Mouse (Mus musculus): Measurements from ENCODE around the gene Nms. TPM values are rescaled to one million over a fixed set of nuclear protein-coding genes. Genes with fewer than 3 reads are reported as not detected.
A peak's percentile ranks its signal among the peaks of the same experiment; 100 is the strongest.

Nms gene
- polyA plus RNA-seq, 1 experiment from 2014 or later: 1.1 TPM

GRCm38 (mm10) chr1:38985308-38985707 lies 46.4 kb downstream of the Nms start, which contains the start of gene Pdcl3:
Gene Pdcl3, plus strand, starts transcription at chr1:38985608.
- DNase-seq (ENCODE audit: low spot score) (no peak), ATAC-seq (ENCODE audit: low FRiP score) (no peak)
- H3K27ac ChIP-seq (ENCODE audit: low read depth, low read length): no peak within 1 kb of the TSS
- H3K4me3 ChIP-seq (ENCODE audit: low read depth, low read length): no peak within 1 kb of the TSS
- H3K9me3 ChIP-seq (ENCODE audit: control insufficient read depth, low read length): no peaks in the 10 kb centered on the region
- H3K36me3 ChIP-seq (ENCODE audit: control insufficient read depth, insufficient read depth, low read length): no peaks in the 10 kb centered on the region
- H3K4me1 ChIP-seq (replicated peaks; ENCODE audit: control insufficient read depth, insufficient read depth, low read length): peaks cover 3% of the 10 kb centered on the region; the same call in 1 of the 2 replicates
- no peaks in the 10 kb centered on the region for H3K27me3 ChIP-seq (ENCODE audit: control insufficient read depth, insufficient read depth, low read length)
- H3K4me2 ChIP-seq (replicated peaks; ENCODE audit: low read depth, low read length): no peak within 1 kb of the TSS
- H3K9ac ChIP-seq (ENCODE audit: low read depth, low read length): no peak within 1 kb of the TSS
- 85% methylated on average over 3 of the region's 3 CpGs for WGBS

DNA sequence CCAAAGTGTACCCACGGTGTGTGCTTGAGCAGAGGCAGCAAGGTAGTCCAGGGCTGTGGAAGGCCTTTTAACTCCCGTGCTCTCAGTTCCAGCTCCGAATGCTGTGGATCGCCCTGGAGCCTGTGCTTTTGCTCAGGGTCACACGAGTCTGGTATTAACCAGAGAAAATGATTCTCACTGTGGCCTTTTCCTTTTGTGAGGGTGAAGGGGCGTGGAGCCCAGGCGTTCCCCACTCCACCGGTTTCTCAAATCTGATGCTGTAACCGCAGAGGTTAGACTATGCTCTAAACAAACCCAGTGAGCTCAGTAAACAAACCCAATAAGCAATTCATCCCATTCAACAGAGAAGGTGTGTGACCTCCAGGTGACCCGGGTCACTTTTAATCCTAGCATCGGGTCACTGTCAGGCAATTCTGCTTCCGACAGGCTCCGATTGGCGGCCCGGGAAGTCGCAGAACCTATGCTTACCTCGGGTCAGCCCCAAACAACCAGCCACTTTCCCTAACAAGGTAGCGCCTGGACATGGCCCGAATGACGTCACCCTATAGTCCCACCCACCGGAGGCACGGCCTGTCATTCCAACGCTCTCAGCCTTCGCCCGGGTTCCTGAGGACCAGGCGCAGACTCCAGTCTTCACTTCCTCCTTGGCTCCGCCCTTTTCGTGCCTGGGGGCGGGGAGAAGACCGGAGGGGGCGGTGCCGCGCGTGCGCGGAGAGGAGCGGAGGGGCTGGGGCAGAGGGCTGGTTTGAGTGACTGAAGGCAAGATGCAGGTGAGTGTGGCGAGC lies 48.3 kb downstream of the Nms start:
- no peaks in the 10 kb centered on the region for H3K27me3 ChIP-seq (ENCODE audit: control insufficient read depth, insufficient read depth, low read length)
- H3K4me3 ChIP-seq (ENCODE audit: low read depth, low read length): peak overlapping the region; percentile 82
- H3K27ac ChIP-seq (ENCODE audit: low read depth, low read length): peak overlapping the region; percentile 54; the same call in 1 of the 2 replicates
- peak overlapping the region; percentile 81 for H3K9ac ChIP-seq (ENCODE audit: low read depth, low read length)
- H3K4me2 ChIP-seq (replicated peaks; ENCODE audit: low read depth, low read length): peak overlapping the region; percentile 79
- WGBS: 6% methylated on average over 37 of the region's 38 CpGs
- DNase-seq (ENCODE audit: low spot score) (peak; percentile 97), ATAC-seq (ENCODE audit: low FRiP score) (peak; percentile 99)
- no peaks in the 10 kb centered on the region for H3K9me3 ChIP-seq (ENCODE audit: control insufficient read depth, low read length)
- H3K36me3 ChIP-seq (ENCODE audit: control insufficient read depth, insufficient read depth, low read length): no peaks in the 10 kb centered on the region
- H3K4me1 ChIP-seq (replicated peaks; ENCODE audit: control insufficient read depth, insufficient read depth, low read length): peaks cover 3% of the 10 kb centered on the region; the same call in 1 of the 2 replicates

DNA sequence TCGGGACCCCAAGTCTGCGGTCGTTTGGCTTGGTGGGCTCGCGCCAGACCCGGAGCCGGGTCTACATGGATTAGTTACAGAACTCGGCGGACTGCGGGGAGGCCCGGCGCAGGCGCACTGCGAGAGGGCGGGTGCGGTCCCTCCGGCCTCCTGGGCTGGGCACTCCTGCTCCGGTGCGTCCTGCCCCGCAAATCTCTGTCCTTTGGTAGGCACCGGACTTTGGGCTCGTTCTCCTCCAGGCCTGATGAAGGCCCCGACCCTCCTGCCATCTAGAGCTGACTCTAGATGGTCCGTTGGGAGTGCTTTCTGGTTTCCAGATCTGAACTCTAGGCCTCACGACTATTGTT lies 48.9 kb downstream of the Nms start:
- under 1% methylated on average over 25 of the region's 25 CpGs for WGBS
- no peaks in the 10 kb centered on the region for H3K36me3 ChIP-seq (ENCODE audit: control insufficient read depth, insufficient read depth, low read length)

DNA sequence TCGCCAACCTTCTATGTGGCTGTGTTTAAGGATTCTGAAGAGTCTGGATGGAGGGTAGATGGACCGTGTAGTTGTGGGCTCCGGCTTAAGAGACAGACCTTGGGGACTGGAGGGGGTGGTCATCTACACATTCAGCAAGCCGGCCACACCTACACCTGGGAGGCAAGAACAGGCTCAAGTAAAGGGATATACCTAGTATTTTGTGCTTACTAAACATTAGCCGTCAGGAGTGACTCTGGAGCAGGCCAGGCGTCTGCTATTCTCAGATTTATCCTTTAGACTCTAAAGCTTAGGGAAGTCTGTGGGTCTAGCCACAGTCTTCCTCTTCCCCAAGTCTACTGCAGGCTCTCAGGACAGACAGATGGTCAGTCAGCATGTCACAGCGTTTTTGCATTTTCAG lies 49.4 kb downstream of the Nms start:
- H3K9ac ChIP-seq (ENCODE audit: low read depth, low read length): peak overlapping the region; percentile 81
- H3K9me3 ChIP-seq (ENCODE audit: control insufficient read depth, low read length): no peaks in the 10 kb centered on the region
- no peak overlapping the region for H3K27ac ChIP-seq (ENCODE audit: low read depth, low read length)
- no peak for ATAC-seq (ENCODE audit: low FRiP score)
- DNase-seq (ENCODE audit: low spot score): no peak
- peak overlapping the region; percentile 82 for H3K4me3 ChIP-seq (ENCODE audit: low read depth, low read length)
- H3K36me3 ChIP-seq (ENCODE audit: control insufficient read depth, insufficient read depth, low read length): no peaks in the 10 kb centered on the region
- H3K4me2 ChIP-seq (replicated peaks; ENCODE audit: low read depth, low read length): peak overlapping the region; percentile 79
- peaks cover 3% of the 10 kb centered on the region; the same call in 1 of the 2 replicates for H3K4me1 ChIP-seq (replicated peaks; ENCODE audit: control insufficient read depth, insufficient read depth, low read length)
- H3K27me3 ChIP-seq (ENCODE audit: control insufficient read depth, insufficient read depth, low read length): no peaks in the 10 kb centered on the region
- 39% methylated on average over 7 of the region's 7 CpGs for WGBS

More for the DNA sequence above, 48.9 kb downstream of the Nms start:
- DNase-seq (ENCODE audit: low spot score) (no peak), ATAC-seq (ENCODE audit: low FRiP score) (peak; percentile 91)
- H3K4me3 ChIP-seq (ENCODE audit: low read depth, low read length): peak overlapping the region; percentile 82
- peak overlapping the region; percentile 54; the same call in 1 of the 2 replicates for H3K27ac ChIP-seq (ENCODE audit: low read depth, low read length)
- H3K27me3 ChIP-seq (ENCODE audit: control insufficient read depth, insufficient read depth, low read length): no peaks in the 10 kb centered on the region
- H3K4me2 ChIP-seq (replicated peaks; ENCODE audit: low read depth, low read length): peak overlapping the region; percentile 79
- no peaks in the 10 kb centered on the region for H3K9me3 ChIP-seq (ENCODE audit: control insufficient read depth, low read length)
- H3K4me1 ChIP-seq (replicated peaks; ENCODE audit: control insufficient read depth, insufficient read depth, low read length): peaks cover 3% of the 10 kb centered on the region; the same call in 1 of the 2 replicates
- peak overlapping the region; percentile 81 for H3K9ac ChIP-seq (ENCODE audit: low read depth, low read length)

- 98% methylated on average over 3 of the region's 3 CpGs for WGBS
- no peak overlapping the region for H3K27ac ChIP-seq (ENCODE audit: low read depth, low read length)
- peaks cover 3% of the 10 kb centered on the region; the same call in 1 of the 2 replicates for H3K4me1 ChIP-seq (replicated peaks; ENCODE audit: control insufficient read depth, insufficient read depth, low read length)
- DNase-seq (ENCODE audit: low spot score) (no peak), ATAC-seq (ENCODE audit: low FRiP score) (no peak)
- no peaks in the 10 kb centered on the region for H3K9me3 ChIP-seq (ENCODE audit: control insufficient read depth, low read length)
- no peak overlapping the region for H3K4me3 ChIP-seq (ENCODE audit: low read depth, low read length)
- H3K36me3 ChIP-seq (ENCODE audit: control insufficient read depth, insufficient read depth, low read length): 0 out of 2 replicates have a peak, but pooled peaks cover 7% of the 10 kb centered on the region
- H3K27me3 ChIP-seq (ENCODE audit: control insufficient read depth, insufficient read depth, low read length): no peaks in the 10 kb centered on the region
- no peak overlapping the region for H3K9ac ChIP-seq (ENCODE audit: low read depth, low read length)
- no peak overlapping the region for H3K4me2 ChIP-seq (replicated peaks; ENCODE audit: low read depth, low read length)
These were observed 53.4 kb downstream of the Nms start for GRCm38 (mm10) chr1:38992365-38992764.

Other genes with a start within 250 kb of the Nms start
- gene Lonrf2, start 102.4 kb upstream of the Nms start, polyA plus RNA-seq (2014; fragmentation: Nextera tagmentation; extraction: Ambion mirVana): 4.2 and 5.0 TPM in 2 replicates
- 23.1 and 28.7 TPM in 2 replicates for gene Chst10, start 41.0 kb upstream of the Nms start, polyA plus RNA-seq (2014; fragmentation: Nextera tagmentation; extraction: Ambion mirVana)
- 173 TPM in 2 replicates for gene Pdcl3, start 46.5 kb downstream of the Nms start, polyA plus RNA-seq (2014; fragmentation: Nextera tagmentation; extraction: Ambion mirVana)